Mouse (Mus musculus) hindbrain, embryonic 13.5 days (tissue): Measurements from ENCODE around the gene Nkx2-5. TPM values are rescaled to one million over a fixed set of nuclear protein-coding genes. Genes with fewer than 3 reads are reported as not detected.

Experiments
- ATAC-seq: fragments of 200-750 bp; cut with Nextera tagmentation; 2 replicates; pipeline ENCODE4 v1.8.0; 2017; ENCODE audit warnings: moderate TSS enrichment; ENCODE audit not compliant: low FRiP score
- H3K27ac ChIP-seq: fragments of 300-500 bp; sonication (generic); 2 replicates; pipeline ENCODE4 v1.5.1; 2015; ENCODE audit warnings: inconsistent platforms, mild to moderate bottlenecking, moderate library complexity
- H3K27me3 ChIP-seq: fragments of 300-500 bp; sonication (generic); 2 replicates; pipeline ENCODE4 v1.6.1; 2015; ENCODE audit warnings: mild to moderate bottlenecking, inconsistent platforms
- H3K36me3 ChIP-seq: fragments of 300-500 bp; sonication (generic); 2 replicates; pipeline ENCODE4 v1.6.1; 2015; ENCODE audit warnings: mild to moderate bottlenecking, inconsistent platforms
- H3K4me1 ChIP-seq: fragments of 300-500 bp; sonication (generic); replicated peaks from 2 replicates; pipeline ENCODE4 v1.6.1; 2015; ENCODE audit warnings: inconsistent platforms
- H3K4me2 ChIP-seq: fragments of 300-500 bp; sonication (generic); 2 replicates; pipeline ENCODE4 v1.6.1; 2015; ENCODE audit warnings: inconsistent platforms, mild to moderate bottlenecking, moderate library complexity
- H3K4me3 ChIP-seq: fragments of 300-500 bp; sonication (generic); 2 replicates; pipeline ENCODE4 v1.5.1; 2015; ENCODE audit warnings: mild to moderate bottlenecking, inconsistent platforms
- H3K9ac ChIP-seq: fragments of 300-500 bp; sonication (generic); 2 replicates; pipeline ENCODE4 v1.6.1; 2015; ENCODE audit warnings: mild to moderate bottlenecking, inconsistent platforms
- H3K9me3 ChIP-seq: fragments of 300-500 bp; sonication (generic); 2 replicates; pipeline ENCODE4 v1.6.1; 2016; ENCODE audit warnings: inconsistent platforms
- WGBS: fragments of 180-500 bp; shearing (Covaris S2); methylation state at CpG from one replicate; pipeline ENCODE4 v1.1.7; 2015; 5-methylcytosine and 5-hydroxymethylcytosine counted together
- polyA plus RNA-seq: library from polyadenylated mRNA; unstranded; fragments of >200 nt; fragmentation: Nextera tagmentation; extraction: Ambion mirVana; gene quantifications from 2 replicates; pipeline ENCODE4 v1.2.1, GENCODE M21; 2015

Nkx2-5 gene
- polyA plus RNA-seq, 1 experiment from 2014 or later: 0.39 TPM

- no peak for ATAC-seq
- 94% methylated on average over 11 of the region's 11 CpGs for WGBS
- H3K27ac ChIP-seq: no peak overlapping the region
- no peaks in the 10 kb centered on the region for H3K9me3 ChIP-seq
- peaks cover 77% of the 10 kb centered on the region for H3K36me3 ChIP-seq
- H3K4me3 ChIP-seq: no peak overlapping the region
- no peak overlapping the region for H3K9ac ChIP-seq
- no peak overlapping the region for H3K4me2 ChIP-seq
- no peaks in the 10 kb centered on the region for H3K27me3 ChIP-seq
- no peaks in the 10 kb centered on the region for H3K4me1 ChIP-seq
Measured at GRCm38 (mm10) chr17:26790269-26791214, 54.3 kb downstream of the Nkx2-5 start.

- Histone ChIP-seq H3K27me3 (no peaks in the 10 kb centered on the region), H3K9ac (no peak overlapping the region), H3K36me3 (peaks cover 86% of the 10 kb centered on the region), H3K4me3 (no peak overlapping the region), H3K9me3 (no peaks in the 10 kb centered on the region), H3K4me1 (no peaks in the 10 kb centered on the region), H3K27ac (no peak overlapping the region), H3K4me2 (no peak overlapping the region)
- ATAC-seq: no peak
- WGBS: 95% methylated on average over 8 of the region's 8 CpGs
Measured at GRCm38 (mm10) chr17:26789460-26790268, 55.1 kb downstream of the Nkx2-5 start.

GRCm38 (mm10) chr17:26788986-26789385, 55.8 kb downstream of the Nkx2-5 start:
- no peak for ATAC-seq
- no peaks in the 10 kb centered on the region for H3K9me3 ChIP-seq
- H3K4me2 ChIP-seq: no peak overlapping the region
- 97% methylated on average over 8 of the region's 8 CpGs for WGBS
- H3K27ac ChIP-seq: no peak overlapping the region
- no peak overlapping the region for H3K4me3 ChIP-seq
- no peaks in the 10 kb centered on the region for H3K27me3 ChIP-seq
- no peaks in the 10 kb centered on the region for H3K4me1 ChIP-seq
- H3K36me3 ChIP-seq: peaks cover 89% of the 10 kb centered on the region
- H3K9ac ChIP-seq: no peak overlapping the region

Other genes with a start within 250 kb of the Nkx2-5 start
- gene Atp6v0e, start 181.8 kb downstream of the Nkx2-5 start, polyA plus RNA-seq: 107 and 114 TPM in 2 replicates
- gene Crebrf, start 129.4 kb downstream of the Nkx2-5 start, polyA plus RNA-seq: 15.2 and 15.3 TPM in 2 replicates
- gene Bnip1, start 63.9 kb downstream of the Nkx2-5 start, polyA plus RNA-seq: 50.3 and 60.7 TPM in 2 replicates
- 3.6 and 4.5 TPM in 2 replicates for gene Kifc5b, start 72.1 kb upstream of the Nkx2-5 start, polyA plus RNA-seq
- 17.9 and 19.2 TPM in 2 replicates for gene Phf1, start 88.0 kb upstream of the Nkx2-5 start, polyA plus RNA-seq
- 133 and 148 TPM in 2 replicates for gene Cuta, start 94.6 kb upstream of the Nkx2-5 start, polyA plus RNA-seq
- gene Syngap1, start 96.2 kb upstream of the Nkx2-5 start, polyA plus RNA-seq: 4.6 and 5.9 TPM in 2 replicates
- gene Zbtb9, start 128.2 kb upstream of the Nkx2-5 start, polyA plus RNA-seq: 17.8 and 18.0 TPM in 2 replicates
- gene Bak1, start 184.0 kb upstream of the Nkx2-5 start, polyA plus RNA-seq: 2.5 and 3.1 TPM in 2 replicates
- 1.1 and 1.2 TPM in 2 replicates for gene Itpr3, start 212.3 kb upstream of the Nkx2-5 start, polyA plus RNA-seq